Mouse (Mus musculus) liver, embryonic 13.5 days (tissue): ENCODE results near the gene Tln1. TPM values are rescaled to one million over a fixed set of nuclear protein-coding genes. Genes with fewer than 3 reads are reported as not detected.
A peak's percentile ranks its signal among the peaks of the same experiment; 100 is the strongest.

Experiments
- ATAC-seq: fragments of 200-750 bp; cut with Nextera tagmentation; 2 replicates; pipeline ENCODE4 v1.8.0; 2017; ENCODE audit warnings: low read depth, mild to moderate bottlenecking, moderate number of reproducible peaks, moderate library complexity
- DNase-seq: peaks from one replicate; pipeline ENCODE4 v3.0.0; 2022
- H3K27ac ChIP-seq: fragments of 300-500 bp; sonication (generic); 2 replicates; pipeline ENCODE4 v1.5.1; 2015; ENCODE audit warnings: moderate library complexity, mild to moderate bottlenecking, inconsistent platforms
- H3K27me3 ChIP-seq: fragments of 300-500 bp; sonication (generic); 2 replicates; pipeline ENCODE4 v1.6.1; 2015; ENCODE audit warnings: mild to moderate bottlenecking, inconsistent platforms
- H3K36me3 ChIP-seq: fragments of 300-500 bp; sonication (generic); 2 replicates; pipeline ENCODE4 v1.6.1; 2015; ENCODE audit warnings: mild to moderate bottlenecking, inconsistent platforms
- H3K4me1 ChIP-seq: fragments of 300-500 bp; sonication (generic); replicated peaks from 2 replicates; pipeline ENCODE4 v1.6.1; 2015; ENCODE audit warnings: inconsistent platforms
- H3K4me2 ChIP-seq: fragments of 300-500 bp; sonication (generic); 2 replicates; pipeline ENCODE4 v1.6.1; 2015; ENCODE audit warnings: inconsistent platforms, mild to moderate bottlenecking, moderate library complexity
- H3K4me3 ChIP-seq: fragments of 300-500 bp; sonication (generic); replicated peaks from 2 replicates; pipeline ENCODE4 v1.5.1; 2015; ENCODE audit warnings: mild to moderate bottlenecking, inconsistent platforms
- H3K9ac ChIP-seq: fragments of 300-500 bp; sonication (generic); 2 replicates; pipeline ENCODE4 v1.6.1; 2015; ENCODE audit warnings: mild to moderate bottlenecking, inconsistent platforms
- H3K9me3 ChIP-seq: fragments of 300-500 bp; sonication (generic); replicated peaks from 2 replicates; pipeline ENCODE4 v1.6.1; 2016; ENCODE audit warnings: inconsistent platforms
- WGBS: fragments of 180-500 bp; shearing (Covaris S2); methylation state at CpG from one replicate; pipeline ENCODE4 v1.1.7; 2015; ENCODE audit not compliant: insufficient replicate concordance; 5-methylcytosine and 5-hydroxymethylcytosine counted together
- polyA plus RNA-seq: library from polyadenylated mRNA; unstranded; fragments of >200 nt; fragmentation: Nextera tagmentation; extraction: Ambion mirVana; gene quantifications from 2 replicates; pipeline ENCODE4 v1.2.1, GENCODE M21; 2015

Tln1 gene
- polyA plus RNA-seq, 1 experiment from 2014 or later: 38.6 TPM

- Histone ChIP-seq H3K27ac (peak overlapping the region; percentile 88), H3K27me3 (no peaks in the 10 kb centered on the region), H3K36me3 (peaks cover 44% of the 10 kb centered on the region), H3K9me3 (no peaks in the 10 kb centered on the region), H3K4me3 (peak overlapping the region; percentile 76), H3K4me2 (peak overlapping the region; percentile 91), H3K4me1 (peaks cover 65% of the 10 kb centered on the region), H3K9ac (peak overlapping the region; percentile 89)
- ATAC-seq (no peak), DNase-seq (no peak)
- 24% methylated on average over 8 of the region's 8 CpGs for WGBS
These were observed 14.9 kb upstream of the Tln1 start for GRCm38 (mm10) chr4:43577237-43577881.

- Histone ChIP-seq H3K4me1 (peaks cover 56% of the 10 kb centered on the region), H3K27ac (no peak overlapping the region), H3K4me2 (peak overlapping the region; percentile 91), H3K27me3 (no peaks in the 10 kb centered on the region), H3K36me3 (peaks cover 42% of the 10 kb centered on the region), H3K9me3 (no peaks in the 10 kb centered on the region), H3K4me3 (peak overlapping the region; percentile 76), H3K9ac (peak overlapping the region; percentile 52)
- DNase-seq (no peak), ATAC-seq (no peak)
- WGBS: 60% methylated on average over 2 of the region's 2 CpGs
These were observed 12.9 kb upstream of the Tln1 start for GRCm38 (mm10) chr4:43575356-43575755.

- peaks cover 58% of the 10 kb centered on the region for H3K36me3 ChIP-seq
These were observed 11.1 kb upstream of the Tln1 start for GRCm38 (mm10) chr4:43573561-43573960.

GRCm38 (mm10) chr4:43571395-43572045, 9.0 kb upstream of the Tln1 start:
- no peaks in the 10 kb centered on the region for H3K9me3 ChIP-seq
- H3K27me3 ChIP-seq: no peaks in the 10 kb centered on the region
- WGBS: 65% methylated on average over 6 of the region's 6 CpGs
- no peak for ATAC-seq
- no peak overlapping the region for H3K4me2 ChIP-seq
- H3K27ac ChIP-seq: peak overlapping the region; percentile 26; the same call in 1 of the 2 replicates
- no peak overlapping the region for H3K4me3 ChIP-seq
- peaks cover 27% of the 10 kb centered on the region for H3K4me1 ChIP-seq
- no peak overlapping the region for H3K9ac ChIP-seq
- DNase-seq: no peak
- H3K36me3 ChIP-seq: peaks cover 79% of the 10 kb centered on the region

More at GRCm38 (mm10) chr4:43573561-43573960, 11.1 kb upstream of the Tln1 start:
- no peak overlapping the region for H3K4me3 ChIP-seq
- ATAC-seq (no peak), DNase-seq (no peak)
- no peak overlapping the region for H3K9ac ChIP-seq
- H3K9me3 ChIP-seq: no peaks in the 10 kb centered on the region
- H3K4me1 ChIP-seq: peaks cover 43% of the 10 kb centered on the region
- no peak overlapping the region for H3K27ac ChIP-seq
- no peak overlapping the region for H3K4me2 ChIP-seq
- WGBS: 85% methylated on average over 4 of the region's 4 CpGs
- H3K27me3 ChIP-seq: no peaks in the 10 kb centered on the region

- 89% methylated on average over 9 of the region's 9 CpGs for WGBS
- H3K9ac ChIP-seq: no peak overlapping the region
- no peak for ATAC-seq
These were observed 4.6 kb upstream of the Tln1 start for GRCm38 (mm10) chr4:43567140-43567539.

GRCm38 (mm10) chr4:43564231-43564630, 1.7 kb upstream of the Tln1 start:
- H3K4me3 ChIP-seq: 0 out of 2 replicates have a peak overlapping the region, but pooled peaks have one; percentile 72
- peak overlapping the region; percentile 89; the same call in 1 of the 2 replicates for H3K4me2 ChIP-seq
- H3K27me3 ChIP-seq: no peaks in the 10 kb centered on the region
- H3K9me3 ChIP-seq: no peaks in the 10 kb centered on the region
- peaks cover 36% of the 10 kb centered on the region for H3K4me1 ChIP-seq
- no peak overlapping the region for H3K27ac ChIP-seq
- 0 out of 2 replicates have a peak overlapping the region, but pooled peaks have one; percentile 89 for H3K9ac ChIP-seq
- H3K36me3 ChIP-seq: peaks cover 49% of the 10 kb centered on the region
- WGBS: 63% methylated on average over 2 of the region's 2 CpGs
- DNase-seq (no peak), ATAC-seq (no peak)

More at GRCm38 (mm10) chr4:43567140-43567539, 4.6 kb upstream of the Tln1 start:
- Histone ChIP-seq H3K4me3 (no peak overlapping the region), H3K36me3 (peaks cover 77% of the 10 kb centered on the region), H3K9me3 (no peaks in the 10 kb centered on the region), H3K27ac (no peak overlapping the region), H3K27me3 (no peaks in the 10 kb centered on the region), H3K4me2 (no peak overlapping the region), H3K4me1 (peaks cover 17% of the 10 kb centered on the region)
- DNase-seq: no peak

GRCm38 (mm10) chr4:43563601-43563875, 1.0 kb upstream of the Tln1 start:
- peaks cover 43% of the 10 kb centered on the region for H3K36me3 ChIP-seq
- ATAC-seq (no peak), DNase-seq (no peak)
- peak overlapping the region; percentile 72 for H3K4me3 ChIP-seq
- no peaks in the 10 kb centered on the region for H3K9me3 ChIP-seq
- peak overlapping the region; percentile 89 for H3K4me2 ChIP-seq
- H3K4me1 ChIP-seq: peaks cover 43% of the 10 kb centered on the region
- H3K27me3 ChIP-seq: no peaks in the 10 kb centered on the region
- 25% methylated on average over 4 of the region's 4 CpGs for WGBS
- H3K9ac ChIP-seq: peak overlapping the region; percentile 89
- peak overlapping the region; percentile 99 for H3K27ac ChIP-seq

- Histone ChIP-seq H3K27me3 (no peaks in the 10 kb centered on the region), H3K9ac (peak overlapping the region; percentile 89), H3K36me3 (peaks cover 37% of the 10 kb centered on the region), H3K4me1 (peaks cover 49% of the 10 kb centered on the region), H3K27ac (peak overlapping the region; percentile 99), H3K4me2 (peak overlapping the region; percentile 89), H3K9me3 (no peaks in the 10 kb centered on the region), H3K4me3 (peak overlapping the region; percentile 72)
- WGBS: 2% methylated on average over 22 of the region's 22 CpGs
- no peak for DNase-seq
- ATAC-seq: no peak
These were observed 494 bp upstream of the Tln1 start for GRCm38 (mm10) chr4:43562769-43563600.

- ATAC-seq: peak; percentile 71
- no peaks in the 10 kb centered on the region for H3K9me3 ChIP-seq
- peak overlapping the region; percentile 89 for H3K9ac ChIP-seq
- peak; percentile 67 for DNase-seq
- H3K36me3 ChIP-seq: peaks cover 37% of the 10 kb centered on the region
- 1% methylated on average over 16 of the region's 16 CpGs for WGBS
- H3K27ac ChIP-seq: peak overlapping the region; percentile 99
- peak overlapping the region; percentile 89 for H3K4me2 ChIP-seq
- H3K4me3 ChIP-seq: peak overlapping the region; percentile 72
- H3K4me1 ChIP-seq: peaks cover 62% of the 10 kb centered on the region
- H3K27me3 ChIP-seq: no peaks in the 10 kb centered on the region
These were observed 975 bp downstream of the Tln1 start for GRCm38 (mm10) chr4:43561436-43561996.

- peak overlapping the region; percentile 72 for H3K4me3 ChIP-seq
- H3K27ac ChIP-seq: peak overlapping the region; percentile 99
- no peaks in the 10 kb centered on the region for H3K27me3 ChIP-seq
- H3K9ac ChIP-seq: peak overlapping the region; percentile 89
- WGBS: 4% methylated on average over 2 of the region's 2 CpGs
- H3K36me3 ChIP-seq: peaks cover 37% of the 10 kb centered on the region
- H3K4me1 ChIP-seq: peaks cover 64% of the 10 kb centered on the region
- ATAC-seq (no peak), DNase-seq (no peak)
- H3K9me3 ChIP-seq: no peaks in the 10 kb centered on the region
- H3K4me2 ChIP-seq: peak overlapping the region; percentile 89
These were observed 1.5 kb downstream of the Tln1 start for GRCm38 (mm10) chr4:43560976-43561375.

- H3K4me2 ChIP-seq: peak overlapping the region; percentile 89
- H3K9ac ChIP-seq: peak overlapping the region; percentile 89
- H3K36me3 ChIP-seq: peaks cover 37% of the 10 kb centered on the region
- ATAC-seq (no peak), DNase-seq (peak; percentile 31)
- no peaks in the 10 kb centered on the region for H3K9me3 ChIP-seq
- H3K4me3 ChIP-seq: peak overlapping the region; percentile 72
- 6% methylated on average over 6 of the region's 6 CpGs for WGBS
- peaks cover 64% of the 10 kb centered on the region for H3K4me1 ChIP-seq
- no peaks in the 10 kb centered on the region for H3K27me3 ChIP-seq
- peak overlapping the region; percentile 99 for H3K27ac ChIP-seq
These were observed 2.3 kb downstream of the Tln1 start for GRCm38 (mm10) chr4:43560243-43560611.
